Mouse (Mus musculus) ES-Bruce4 (cell line): ENCODE results near the gene Gpx5. TPM values are rescaled to one million over a fixed set of nuclear protein-coding genes. Genes with fewer than 3 reads are reported as not detected.

ENCODE experiments used
- H3K27ac ChIP-seq: 2 replicates; pipeline ENCODE4 v1.5.1; 2012; ENCODE audit warnings: low read length, inconsistent platforms; ENCODE audit not compliant: insufficient read depth
- H3K27me3 ChIP-seq: 2 replicates; pipeline ENCODE4 v1.6.1; 2012; ENCODE audit warnings: mild to moderate bottlenecking, low read length, inconsistent platforms; ENCODE audit not compliant: control insufficient read depth, poor library complexity, insufficient read depth, severe bottlenecking
- H3K36me3 ChIP-seq: 2 replicates; pipeline ENCODE4 v1.6.1; 2012; ENCODE audit warnings: inconsistent platforms, mild to moderate bottlenecking, low read length, moderate library complexity; ENCODE audit not compliant: control insufficient read depth, poor library complexity, insufficient read depth, severe bottlenecking
- H3K4me1 ChIP-seq: one replicate; pipeline ENCODE4 v1.8.1; 2011; ENCODE audit warnings: low read length; ENCODE audit not compliant: control insufficient read depth, insufficient read depth
- H3K4me3 ChIP-seq: 2 replicates; pipeline ENCODE4 v1.5.1; 2011; ENCODE audit warnings: low read depth, mild to moderate bottlenecking, low read length
- H3K9ac ChIP-seq: 2 replicates; pipeline ENCODE4 v1.6.1; 2012; ENCODE audit warnings: low read depth, mild to moderate bottlenecking, inconsistent platforms; ENCODE audit not compliant: poor library complexity, severe bottlenecking
- H3K9me3 ChIP-seq: replicated peaks from 2 replicates; pipeline ENCODE4 v1.6.1; 2012; ENCODE audit warnings: mild to moderate bottlenecking, low read length, inconsistent platforms; ENCODE audit not compliant: control insufficient read depth, poor library complexity, insufficient read depth, severe bottlenecking
- CTCF ChIP-seq: IDR thresholded peaks from one replicate; pipeline ENCODE4 v1.8.1; 2011; ENCODE audit warnings: low read depth, low read length
- EP300 ChIP-seq: IDR thresholded peaks from 2 replicates; pipeline ENCODE4 v1.6.1; 2011; ENCODE audit warnings: low read depth, low read length; ENCODE audit not compliant: insufficient read depth
- POLR2A ChIP-seq: IDR thresholded peaks from one replicate; pipeline ENCODE4 v1.8.1; 2011; ENCODE audit warnings: low read length; ENCODE audit not compliant: insufficient read depth
- polyA plus RNA-seq: library from polyadenylated mRNA; stranded (reverse); fragments of >200 nt; gene quantifications from 2 replicates; pipeline ENCODE4 v1.2.4, GENCODE M21; 2011; ENCODE audit warnings: low read depth; ENCODE audit not compliant: missing spikeins, insufficient read depth, insufficient read length

Gpx5 gene
- polyA plus RNA-seq, 1 experiment: not detected

DNA sequence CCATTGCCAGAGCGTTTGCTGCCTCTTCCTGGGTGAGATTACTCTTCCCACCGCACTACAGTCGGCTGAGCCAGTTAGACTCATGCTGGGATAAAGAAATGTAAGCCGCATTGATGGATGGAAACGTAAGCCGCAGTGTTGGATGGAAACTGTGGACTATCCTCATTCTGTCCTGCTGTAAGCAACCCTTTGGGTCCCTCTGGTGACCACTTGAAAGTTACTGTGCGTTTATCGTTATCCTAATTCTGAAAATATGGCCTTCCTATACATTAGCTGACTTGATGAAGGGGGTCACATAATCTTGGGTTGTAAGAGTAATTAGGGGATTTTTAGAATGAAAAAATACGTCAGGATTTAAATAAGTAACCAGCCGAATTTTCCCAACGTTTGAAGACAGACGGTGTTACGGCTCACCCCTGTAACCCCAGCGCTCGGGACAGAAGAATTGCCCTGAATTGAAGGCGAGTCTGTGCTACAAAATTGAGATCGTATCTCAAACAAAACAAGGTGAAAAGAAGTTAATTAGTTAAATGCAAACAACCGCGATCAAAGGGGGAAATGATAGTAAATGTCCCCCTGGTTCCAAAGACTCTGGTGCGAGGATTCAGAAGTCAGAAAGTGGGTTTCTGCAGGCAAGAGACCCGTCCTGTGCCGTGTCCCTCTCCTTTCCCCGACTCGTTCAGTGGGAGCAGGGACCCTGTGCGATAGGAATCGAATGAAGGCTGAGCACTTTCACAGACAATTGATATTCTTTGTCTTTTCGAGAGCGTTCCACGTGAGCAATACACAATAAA, 17.3 kb downstream of the Gpx5 start:
- Histone ChIP-seq H3K27ac (0 out of 2 replicates have a peak overlapping the region, but pooled peaks have one; percentile 17), H3K4me1 (no peaks in the 10 kb centered on the region), H3K4me3 (peak overlapping the region; percentile 100), H3K9ac (peak overlapping the region; percentile 71), H3K9me3 (no peaks in the 10 kb centered on the region), H3K36me3 (no peaks in the 10 kb centered on the region), H3K27me3 (no peaks in the 10 kb centered on the region; the same call in 1 of the 2 replicates)
- TF ChIP-seq POLR2A: no peak
- TF ChIP-seq EP300: no peak
- no peak for TF ChIP-seq CTCF

GRCm38 (mm10) chr13:21268262-21268661, 24.3 kb downstream of the Gpx5 start:
- TF ChIP-seq POLR2A (no peak), CTCF (no peak), EP300 (no peak)
- Histone ChIP-seq H3K4me1 (no peaks in the 10 kb centered on the region), H3K27me3 (no peaks in the 10 kb centered on the region; the same call in 1 of the 2 replicates), H3K9me3 (no peaks in the 10 kb centered on the region), H3K27ac (peak overlapping the region; percentile 25; the same call in 1 of the 2 replicates), H3K36me3 (no peaks in the 10 kb centered on the region), H3K4me3 (peak overlapping the region; percentile 67), H3K9ac (peak overlapping the region; percentile 91)

- Histone ChIP-seq H3K27me3 (no peaks in the 10 kb centered on the region), H3K4me1 (no peaks in the 10 kb centered on the region), H3K9ac (peak overlapping the region; percentile 91), H3K27ac (no peak overlapping the region), H3K4me3 (no peak overlapping the region), H3K9me3 (no peaks in the 10 kb centered on the region), H3K36me3 (no peaks in the 10 kb centered on the region)
- TF ChIP-seq POLR2A (no peak), CTCF (no peak), EP300 (no peak)
Measured at GRCm38 (mm10) chr13:21267541-21267940, 25.0 kb downstream of the Gpx5 start.

GRCm38 (mm10) chr13:21265736-21266135, 26.8 kb downstream of the Gpx5 start:
- H3K9ac ChIP-seq: no peak overlapping the region
- H3K4me1 ChIP-seq: no peaks in the 10 kb centered on the region
- no peak overlapping the region for H3K4me3 ChIP-seq
- H3K9me3 ChIP-seq: no peaks in the 10 kb centered on the region
- no peak for TF ChIP-seq POLR2A
- TF ChIP-seq CTCF: peak; percentile 64
- no peaks in the 10 kb centered on the region for H3K36me3 ChIP-seq
- H3K27me3 ChIP-seq: no peaks in the 10 kb centered on the region
- H3K27ac ChIP-seq: no peak overlapping the region

DNA sequence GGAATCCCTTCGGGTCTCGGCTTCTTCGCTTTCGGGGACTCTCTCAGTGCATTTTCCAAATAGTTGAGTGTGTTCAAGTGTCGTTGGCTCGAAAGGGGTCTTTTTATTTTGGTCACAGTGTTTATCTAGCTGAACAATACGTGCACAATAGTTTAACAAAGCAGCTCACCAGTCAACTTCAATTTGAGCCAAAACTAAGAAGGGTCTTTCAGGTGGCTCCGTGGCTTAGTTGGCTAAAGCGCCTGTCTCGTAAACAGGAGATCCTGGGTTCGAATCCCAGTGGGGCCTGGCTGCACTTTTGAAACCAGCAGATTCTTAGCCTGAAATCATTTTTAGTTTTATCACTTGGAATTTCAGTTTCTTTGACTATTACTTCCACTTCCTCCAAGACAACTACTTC, 28.2 kb downstream of the Gpx5 start:
- Histone ChIP-seq H3K27me3 (no peaks in the 10 kb centered on the region), H3K36me3 (no peaks in the 10 kb centered on the region), H3K4me3 (peak overlapping the region; percentile 99), H3K4me1 (no peaks in the 10 kb centered on the region), H3K9me3 (no peaks in the 10 kb centered on the region), H3K27ac (no peak overlapping the region), H3K9ac (peak overlapping the region; percentile 83)
- no peak for TF ChIP-seq CTCF
- no peak for TF ChIP-seq EP300
- TF ChIP-seq POLR2A: no peak

DNA sequence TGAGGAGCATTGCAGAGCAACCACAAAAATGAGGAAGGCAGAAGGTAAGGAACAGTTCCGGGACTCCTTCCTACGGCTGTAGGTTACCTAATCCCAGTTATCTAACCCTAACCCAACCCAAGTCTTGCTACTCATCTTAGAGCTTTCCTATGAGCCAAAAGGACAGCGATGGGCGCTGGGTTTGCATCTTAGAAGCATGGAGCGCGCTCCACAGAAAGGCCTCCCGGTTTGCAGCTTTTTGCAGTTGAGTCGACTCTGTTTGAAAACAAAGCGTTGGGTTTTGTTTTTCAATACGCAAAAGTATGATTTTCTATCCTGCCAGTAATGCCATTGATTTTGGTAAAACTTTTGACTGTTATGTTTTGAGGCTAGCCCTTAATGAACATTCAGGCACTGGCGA, 28.6 kb downstream of the Gpx5 start:
- Histone ChIP-seq H3K4me1 (no peaks in the 10 kb centered on the region), H3K36me3 (no peaks in the 10 kb centered on the region), H3K27ac (no peak overlapping the region), H3K9me3 (no peaks in the 10 kb centered on the region), H3K4me3 (peak overlapping the region; percentile 99), H3K27me3 (no peaks in the 10 kb centered on the region), H3K9ac (peak overlapping the region; percentile 83)
- TF ChIP-seq EP300: no peak
- no peak for TF ChIP-seq CTCF
- no peak for TF ChIP-seq POLR2A
